Mouse (Mus musculus) lung, adult 2 months (tissue): ENCODE measurements around the gene Esrrb.

ENCODE experiments used
- CTCF ChIP-seq: fragments of 200-500 bp; IDR thresholded peaks from 2 replicates; pipeline ENCODE4 v1.5.1; 2011; ENCODE audit warnings: mild to moderate bottlenecking, low read length, control low read depth; ENCODE audit not compliant: insufficient read depth
- POLR2A ChIP-seq: fragments of 200-500 bp; IDR thresholded peaks from 2 replicates; pipeline ENCODE4 v1.6.1; 2011; ENCODE audit warnings: low read depth, mild to moderate bottlenecking, control low read depth, low read length, borderline replicate concordance; ENCODE audit errors: extremely low read depth

DNA sequence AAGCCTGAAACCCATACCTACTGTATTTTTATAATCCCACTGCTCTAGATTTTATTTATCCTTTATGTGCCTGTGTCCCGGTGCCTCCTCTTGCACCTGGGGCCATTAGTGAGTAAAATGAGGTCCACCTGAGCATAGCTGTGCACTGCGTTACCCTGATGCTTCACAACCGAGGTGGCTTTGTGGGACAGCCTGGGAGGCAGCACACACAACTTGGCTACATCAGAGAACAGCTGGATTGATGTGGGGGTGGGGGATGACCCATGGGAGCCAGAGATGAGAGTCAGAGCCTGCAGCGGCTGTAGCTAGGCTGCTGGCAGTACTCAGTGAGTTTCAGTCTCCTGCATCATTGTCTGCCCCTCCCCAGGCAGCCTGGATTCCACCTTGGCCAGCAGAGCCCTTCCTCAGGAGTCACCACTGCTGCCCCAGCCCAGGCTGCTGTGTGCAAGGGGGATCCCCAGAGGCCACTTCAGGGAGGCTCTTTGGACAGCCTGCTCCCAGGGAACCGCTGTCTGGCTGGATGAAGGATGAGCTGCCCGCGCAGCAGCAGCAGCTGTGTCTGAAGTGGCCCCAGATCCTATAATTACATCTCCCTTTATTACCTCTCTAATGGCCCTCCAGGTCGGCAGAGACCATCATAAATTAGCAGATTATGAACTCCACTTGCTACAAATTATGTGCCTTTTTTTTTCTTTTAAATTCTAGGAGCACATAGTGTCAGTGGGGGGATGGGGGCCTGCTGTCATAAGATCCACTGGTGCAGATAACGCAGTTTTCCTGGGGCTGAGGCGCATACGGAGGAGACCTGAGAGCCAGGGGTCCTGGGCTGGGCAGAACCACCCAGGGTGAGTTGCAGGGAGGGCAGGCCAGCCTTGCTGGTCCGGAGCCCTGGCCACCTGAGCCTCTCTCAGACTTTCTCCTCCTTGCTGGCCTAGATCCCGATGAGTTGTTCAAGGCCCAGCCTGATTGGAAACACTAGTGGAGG is 148.7 kb downstream of the Esrrb start:
- TF ChIP-seq POLR2A (no peak), CTCF (no peak)
